Mouse (Mus musculus) liver, postnatal 0 days (tissue): ENCODE measurements around the gene Trim6. TPM values are rescaled to one million over a fixed set of nuclear protein-coding genes. Genes with fewer than 3 reads are reported as not detected.
A peak's percentile ranks its signal among the peaks of the same experiment; 100 is the strongest.

Experiments used
- ATAC-seq: fragments of 200-750 bp; cut with Nextera tagmentation; 2 replicates; pipeline ENCODE4 v1.8.0; 2017; ENCODE audit warnings: mild to moderate bottlenecking, moderate library complexity
- DNase-seq: peaks from one replicate; pipeline ENCODE4 v3.0.0-alpha.2; 2016
- H3K27ac ChIP-seq: fragments of 300-500 bp; sonication (generic); 2 replicates; pipeline ENCODE4 v1.5.1; 2014; ENCODE audit warnings: antibody characterized with exemption, moderate library complexity, mild to moderate bottlenecking, low read depth
- H3K27me3 ChIP-seq: fragments of 300-500 bp; sonication (generic); 2 replicates; pipeline ENCODE4 v1.6.1; 2014; ENCODE audit warnings: low read length, control low read depth, mixed read lengths; ENCODE audit not compliant: insufficient read depth
- H3K36me3 ChIP-seq: fragments of 300-500 bp; sonication (generic); replicated peaks from 2 replicates; pipeline ENCODE4 v1.6.1; 2014; ENCODE audit warnings: mild to moderate bottlenecking, control low read depth, low read length, moderate library complexity, mixed read lengths; ENCODE audit not compliant: insufficient read depth
- H3K4me1 ChIP-seq: fragments of 300-500 bp; sonication (generic); 2 replicates; pipeline ENCODE4 v1.6.1; 2014; ENCODE audit warnings: antibody characterized with exemption, mild to moderate bottlenecking, control low read depth; ENCODE audit not compliant: insufficient read depth
- H3K4me2 ChIP-seq: fragments of 300-500 bp; sonication (generic); 2 replicates; pipeline ENCODE4 v1.6.1; 2014; ENCODE audit warnings: low read depth, mild to moderate bottlenecking, low read length, moderate library complexity, mixed read lengths
- H3K4me3 ChIP-seq: fragments of 300-500 bp; sonication (generic); 2 replicates; pipeline ENCODE4 v1.5.1; 2014; ENCODE audit warnings: low read depth, low read length
- H3K9ac ChIP-seq: fragments of 300-500 bp; sonication (generic); replicated peaks from 2 replicates; pipeline ENCODE4 v1.6.1; 2014; ENCODE audit warnings: mild to moderate bottlenecking, moderate library complexity
- H3K9me3 ChIP-seq: fragments of 300-500 bp; sonication (generic); 2 replicates; pipeline ENCODE4 v1.6.1; 2016; ENCODE audit warnings: mild to moderate bottlenecking, control low read depth, low read length, mixed read lengths
- CTCF ChIP-seq: sonication (generic); IDR thresholded peaks from 2 replicates; pipeline ENCODE4 v1.5.1; 2016; ENCODE audit warnings: antibody characterized with exemption, low read depth
- EP300 ChIP-seq: IDR thresholded peaks from 2 replicates; pipeline ENCODE4 v1.6.1; 2016; ENCODE audit warnings: antibody characterized with exemption, low read depth, mild to moderate bottlenecking
- WGBS: fragments of 180-500 bp; shearing (Covaris S2); extraction: QIAGEN DNeasy Blood & Tissue Kit; methylation state at CpG from one replicate; pipeline ENCODE4 v1.1.7; 2014; ENCODE audit not compliant: insufficient replicate concordance; 5-methylcytosine and 5-hydroxymethylcytosine counted together
- polyA plus RNA-seq: library from polyadenylated mRNA; unstranded; fragments of >200 nt; fragmentation: Nextera tagmentation; extraction: Ambion mirVana; gene quantifications from 2 replicates; pipeline ENCODE4 v1.2.1, GENCODE M21; 2015

Gene Trim6
- 0.25 and 0.27 TPM in 2 replicates for polyA plus RNA-seq

- no peak for TF ChIP-seq CTCF
- no peak for TF ChIP-seq EP300
- ATAC-seq = peak; percentile 76
- H3K9me3 ChIP-seq = no peaks in the 10 kb centered on the region
- peak; percentile 68 for DNase-seq
- peak within 1 kb of the TSS; percentile 34; the same call in 1 of the 2 replicates for H3K27ac ChIP-seq
- H3K4me1 ChIP-seq = peaks cover 4% of the 10 kb centered on the region
- no peaks in the 10 kb centered on the region for H3K36me3 ChIP-seq
- peak within 1 kb of the TSS; percentile 52 for H3K9ac ChIP-seq
- H3K27me3 ChIP-seq = no peaks in the 10 kb centered on the region
- peak within 1 kb of the TSS; percentile 51 for H3K4me3 ChIP-seq
- peak within 1 kb of the TSS; percentile 78 for H3K4me2 ChIP-seq
- 5% methylated on average over 37 of the region's 37 CpGs for WGBS
Observed at GRCm38 (mm10) chr7:104218701-104219569, at the start of gene Trim6. Gene Trim6, plus strand, starts transcription at chr7:104218793.

GRCm38 (mm10) chr7:104169634-104170204 is 48.9 kb upstream of the Trim6 start:
- Histone ChIP-seq H3K27ac (no peak overlapping the region), H3K4me1 (no peaks in the 10 kb centered on the region; the same call in 1 of the 2 replicates), H3K4me3 (no peak overlapping the region), H3K36me3 (no peaks in the 10 kb centered on the region), H3K4me2 (no peak overlapping the region), H3K9me3 (no peaks in the 10 kb centered on the region), H3K9ac (no peak overlapping the region), H3K27me3 (no peaks in the 10 kb centered on the region)
- ATAC-seq = peak; percentile 78
- TF ChIP-seq EP300 (peak; percentile 58; the same call in 1 of the 2 replicates), CTCF (no peak)
- peak; percentile 24 for DNase-seq
- 25% methylated on average over 6 of the region's 6 CpGs for WGBS

GRCm38 (mm10) chr7:104175085-104175484 is 43.5 kb upstream of the Trim6 start:
- ATAC-seq = no peak
- TF ChIP-seq EP300 (no peak), CTCF (no peak)
- no peaks in the 10 kb centered on the region for H3K4me1 ChIP-seq
- H3K9me3 ChIP-seq = no peaks in the 10 kb centered on the region
- no peak overlapping the region for H3K4me3 ChIP-seq
- no peaks in the 10 kb centered on the region for H3K36me3 ChIP-seq
- DNase-seq = no peak
- H3K27ac ChIP-seq = no peak overlapping the region
- H3K4me2 ChIP-seq = no peak overlapping the region
- WGBS = 68% methylated on average over 1 of the region's 1 CpGs
- H3K27me3 ChIP-seq = no peaks in the 10 kb centered on the region
- H3K9ac ChIP-seq = no peak overlapping the region

GRCm38 (mm10) chr7:104178422-104179054 is 40.1 kb upstream of the Trim6 start:
- 58% methylated on average over 5 of the region's 5 CpGs for WGBS
- Histone ChIP-seq H3K27ac (no peak overlapping the region), H3K4me3 (no peak overlapping the region), H3K36me3 (no peaks in the 10 kb centered on the region), H3K4me2 (no peak overlapping the region), H3K27me3 (no peaks in the 10 kb centered on the region), H3K4me1 (no peaks in the 10 kb centered on the region), H3K9me3 (no peaks in the 10 kb centered on the region), H3K9ac (no peak overlapping the region)
- no peak for TF ChIP-seq EP300
- TF ChIP-seq CTCF = no peak
- no peak for ATAC-seq
- no peak for DNase-seq

- 67% methylated on average over 1 of the region's 1 CpGs for WGBS
- H3K4me1 ChIP-seq = no peaks in the 10 kb centered on the region
- ATAC-seq (no peak), DNase-seq (no peak)
- TF ChIP-seq CTCF = no peak
- no peak for TF ChIP-seq EP300
- H3K27ac ChIP-seq = no peak overlapping the region
- no peak overlapping the region for H3K9ac ChIP-seq
- H3K4me2 ChIP-seq = no peak overlapping the region
- no peaks in the 10 kb centered on the region for H3K27me3 ChIP-seq
- no peaks in the 10 kb centered on the region for H3K9me3 ChIP-seq
- H3K4me3 ChIP-seq = no peak overlapping the region
- no peaks in the 10 kb centered on the region for H3K36me3 ChIP-seq
Observed at GRCm38 (mm10) chr7:104179074-104179473, 39.5 kb upstream of the Trim6 start.

- Histone ChIP-seq H3K36me3 (no peaks in the 10 kb centered on the region), H3K9me3 (no peaks in the 10 kb centered on the region), H3K27ac (no peak within 1 kb of the TSS), H3K4me2 (no peak within 1 kb of the TSS), H3K27me3 (no peaks in the 10 kb centered on the region), H3K9ac (no peak within 1 kb of the TSS), H3K4me3 (no peak within 1 kb of the TSS), H3K4me1 (no peaks in the 10 kb centered on the region)
- 85% methylated on average over 2 of the region's 2 CpGs for WGBS
- ATAC-seq (no peak), DNase-seq (no peak)
- no peak for TF ChIP-seq CTCF
- no peak for TF ChIP-seq EP300
Observed at GRCm38 (mm10) chr7:104183292-104183691, 35.3 kb upstream of the Trim6 start, which contains the start of gene Olfr648. Gene Olfr648, minus strand, starts transcription at chr7:104183392.
